In the genomic region with DNA sequence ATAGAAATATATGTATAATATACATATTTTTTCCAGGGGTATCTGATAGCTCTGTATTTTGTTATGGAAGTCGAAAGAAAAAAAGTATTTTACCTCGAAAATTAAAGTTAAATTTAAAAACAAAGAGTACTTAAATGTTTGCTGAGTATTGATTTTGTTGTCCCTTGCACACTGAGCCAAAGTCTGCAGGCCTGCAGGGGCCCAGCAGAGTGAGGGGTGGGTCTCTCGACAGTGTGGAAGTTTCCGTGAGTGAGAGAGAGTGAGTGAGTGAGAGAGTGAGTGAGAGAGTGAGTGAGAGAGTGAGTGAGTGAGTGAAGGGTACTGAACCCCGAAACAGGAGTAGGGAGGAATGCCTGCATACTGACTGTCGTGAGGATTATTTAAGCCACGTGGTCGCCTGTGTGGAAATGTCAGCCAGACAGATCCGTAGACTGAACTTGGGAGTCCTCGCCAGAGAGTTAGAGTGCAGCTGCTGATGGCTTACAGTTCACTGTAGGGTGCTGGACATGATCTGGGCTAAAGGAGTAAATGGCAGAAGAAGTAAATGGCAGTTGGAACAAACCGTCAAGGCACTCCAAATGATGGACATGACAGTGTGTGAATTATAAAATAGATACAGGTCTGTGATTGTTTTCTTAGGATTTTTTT, we compare ENCODE assay signal across 27 mouse cellular contexts. TPM values are rescaled to one million over a fixed set of nuclear protein-coding genes. Genes with fewer than 3 reads are reported as not detected.
A peak's percentile ranks its signal among the peaks of the same experiment; 100 is the strongest.
DNase-seq lines count a peak whose midpoint lies in the region; ATAC-seq and TF ChIP-seq lines count a peak whose summit lies in the region.
"Had no signal": no experiment of that assay in that cellular context is flagged by ENCODE, and none has a peak within 500 bp of the region (broad histone marks: within the 10 kb centered on the region; RNA-seq: fewer than 3 reads in every experiment).

No protein-coding gene starts in this region.

- peak; percentile 30 for DNase-seq in gastrocnemius, adult 18-20 months (ENCODE audit: low spot score)
- DNase-seq in gastrocnemius, postnatal 4 days (ENCODE audit: low spot score in 2 of 2) = no peak
- DNase-seq in heart, postnatal 10 days = no peak
- no peak for DNase-seq in hindbrain, postnatal 0 days (ENCODE audit: low spot score)
- no peak for DNase-seq in frontal cortex, postnatal 14 days (ENCODE audit: low spot score in 2 of 2)
- DNase-seq: adrenal gland, postnatal 10 days; cerebellum, adult 8-10 months; kidney, adult 11 months; layer of hippocampus, adult 9-11 months; right cerebral cortex, adult 18-20 months; spleen, adult 18-20 months; thymus, adult 18-20 months; thymus, postnatal 25 days had no signal

- no peak for ATAC-seq in heart, embryonic 13.5 days (ENCODE audit: extremely low read depth, insufficient number of reproducible peaks, low FRiP score, low TSS enrichment)
- no peak for ATAC-seq in hindbrain, postnatal 0 days
- ATAC-seq in hindbrain, embryonic 13.5 days (ENCODE audit: low FRiP score) = no peak
- ATAC-seq in liver, embryonic 16.5 days (ENCODE audit: low read depth) = peak; percentile 65
- ATAC-seq: forebrain, embryonic 15.5 days; inflammation-experienced regulatory T-cells, adult 6 months; Patski had no signal

- H3K27me3 ChIP-seq in heart, embryonic 13.5 days (replicated peaks) = no peaks in the 10 kb centered on the region
- no peaks in the 10 kb centered on the region for H3K27me3 ChIP-seq in hindbrain, postnatal 0 days (ENCODE audit: insufficient read depth, low read length)
- H3K27me3 ChIP-seq in hindbrain, embryonic 13.5 days = no peaks in the 10 kb centered on the region
- no peaks in the 10 kb centered on the region for H3K27me3 ChIP-seq in liver, embryonic 16.5 days (ENCODE audit: control insufficient read depth, insufficient read depth, low read depth, low read length)
- H3K27me3 ChIP-seq: forebrain, embryonic 15.5 days; limb, embryonic 15.5 days; lung, embryonic 15.5 days; neural tube, embryonic 12.5 days; Patski had no signal

- H3K4me2 ChIP-seq in heart, embryonic 13.5 days = peak overlapping the region; percentile 31
- no peak overlapping the region for H3K4me2 ChIP-seq in hindbrain, postnatal 0 days (ENCODE audit: low read depth, low read length)
- H3K4me2 ChIP-seq in hindbrain, embryonic 13.5 days = no peak overlapping the region
- H3K4me2 ChIP-seq in liver, embryonic 16.5 days (ENCODE audit: low read depth, low read length) = no peak overlapping the region
- H3K4me2 ChIP-seq: forebrain, embryonic 15.5 days; hindbrain, embryonic 14.5 days; limb, embryonic 15.5 days; lung, embryonic 15.5 days; neural tube, embryonic 12.5 days had no signal

- peaks cover 41% of the 10 kb centered on the region for H3K36me3 ChIP-seq in heart, embryonic 13.5 days
- H3K36me3 ChIP-seq in hindbrain, postnatal 0 days (ENCODE audit: insufficient read depth, low read length) = peaks cover 33% of the 10 kb centered on the region
- H3K36me3 ChIP-seq in hindbrain, embryonic 13.5 days = peaks cover 42% of the 10 kb centered on the region
- peaks cover 12% of the 10 kb centered on the region for H3K36me3 ChIP-seq in liver, embryonic 16.5 days (ENCODE audit: control insufficient read depth, insufficient read depth)

- H3K4me1 ChIP-seq in heart, embryonic 13.5 days = peaks cover 63% of the 10 kb centered on the region
- peaks cover 5% of the 10 kb centered on the region; the same call in 1 of the 2 replicates for H3K4me1 ChIP-seq in hindbrain, postnatal 0 days (ENCODE audit: insufficient read depth, low read length)
- H3K4me1 ChIP-seq in hindbrain, embryonic 13.5 days (replicated peaks) = peaks cover 24% of the 10 kb centered on the region
- peaks cover 5% of the 10 kb centered on the region; the same call in 1 of the 2 replicates for H3K4me1 ChIP-seq in liver, embryonic 16.5 days (ENCODE audit: control insufficient read depth, low read depth, low read length)
- H3K4me1 ChIP-seq: forebrain, embryonic 15.5 days; lung, embryonic 15.5 days had no signal

- H3K9ac ChIP-seq in heart, embryonic 13.5 days = 0 out of 2 replicates have a peak overlapping the region, but pooled peaks have one; percentile 8
- H3K9ac ChIP-seq in hindbrain, postnatal 0 days (replicated peaks; ENCODE audit: low read length) = no peak overlapping the region
- H3K9ac ChIP-seq in hindbrain, embryonic 13.5 days = no peak overlapping the region
- H3K9ac ChIP-seq in liver, embryonic 16.5 days (ENCODE audit: low read depth, low read length) = no peak overlapping the region
- H3K9ac ChIP-seq: forebrain, embryonic 15.5 days; hindbrain, embryonic 14.5 days; limb, embryonic 15.5 days; lung, embryonic 15.5 days; neural tube, embryonic 12.5 days had no signal

- peak overlapping the region; percentile 79 for H3K27ac ChIP-seq in heart, embryonic 13.5 days (replicated peaks)
- H3K27ac ChIP-seq in hindbrain, postnatal 0 days = peak overlapping the region; percentile 43; the same call in 1 of the 2 replicates
- H3K27ac ChIP-seq in hindbrain, embryonic 13.5 days = no peak overlapping the region
- H3K27ac ChIP-seq in liver, embryonic 16.5 days (ENCODE audit: low read length) = no peak overlapping the region
- H3K27ac ChIP-seq: forebrain, embryonic 15.5 days; hindbrain, embryonic 14.5 days; limb, embryonic 10.5 days; limb, embryonic 15.5 days; lung, embryonic 15.5 days; neural tube, embryonic 12.5 days; stomach, postnatal 0 days had no signal

- no peak for TF ChIP-seq CTCF in hindbrain, postnatal 0 days (IDR thresholded peaks at IDR 0.05; ENCODE audit: low read depth)

- H3K4me3 ChIP-seq in heart, embryonic 13.5 days = no peak overlapping the region
- H3K4me3 ChIP-seq in hindbrain, postnatal 0 days (ENCODE audit: low read length) = no peak overlapping the region
- no peak overlapping the region for H3K4me3 ChIP-seq in hindbrain, embryonic 13.5 days
- no peak overlapping the region for H3K4me3 ChIP-seq in liver, embryonic 16.5 days (ENCODE audit: low read depth, low read length)
- H3K4me3 ChIP-seq: forebrain, embryonic 15.5 days; limb, embryonic 10.5 days; limb, embryonic 15.5 days; lung, embryonic 15.5 days; midbrain, embryonic 10.5 days; myocyte; neural tube, embryonic 12.5 days had no signal

- intact Hi-C loops in heart, postnatal 10 days (cut with DNase I) = no loop called here

- 54% methylated on average over 11 of the region's 11 CpGs for WGBS in heart, embryonic 13.5 days
- 55% methylated on average over 11 of the region's 11 CpGs for WGBS in hindbrain, postnatal 0 days
- 76% methylated on average over 11 of the region's 11 CpGs for WGBS in hindbrain, embryonic 13.5 days
- WGBS in liver, embryonic 16.5 days (ENCODE audit: insufficient replicate concordance) = 59% methylated on average over 11 of the region's 11 CpGs

- H3K9me3 ChIP-seq in heart, embryonic 13.5 days = no peaks in the 10 kb centered on the region
- no peaks in the 10 kb centered on the region for H3K9me3 ChIP-seq in hindbrain, postnatal 0 days (ENCODE audit: low read length)
- no peaks in the 10 kb centered on the region for H3K9me3 ChIP-seq in hindbrain, embryonic 13.5 days
- H3K9me3 ChIP-seq in liver, embryonic 16.5 days (replicated peaks; ENCODE audit: control insufficient read depth, low read length) = no peaks in the 10 kb centered on the region
- H3K9me3 ChIP-seq: forebrain, embryonic 15.5 days; limb, embryonic 10.5 days; limb, embryonic 15.5 days; lung, embryonic 15.5 days; midbrain, embryonic 10.5 days; neural tube, embryonic 12.5 days had no signal

RNA-seq across cellular contexts. Expression of gene Etv3, which starts 14.9 kb away (rescaled TPM):
- total RNA-seq in gastrocnemius, adult 18-20 months (2021) = 1 to 10 TPM; 9.5 to 9.7 TPM
- 10 to 100 TPM; 14.3 to 15.3 TPM for total RNA-seq in gastrocnemius, postnatal 4 days (2021)
- polyA plus RNA-seq in heart, embryonic 13.5 days (2015; fragmentation: Nextera tagmentation; extraction: Ambion mirVana) = 8.7 and 10.0 TPM in 2 replicates
- total RNA-seq in heart, postnatal 10 days (2021) = 10 to 100 TPM; 17.1 to 18.3 TPM
- 9.5 and 13.2 TPM in 2 replicates for total RNA-seq in hindbrain, postnatal 0 days (2014; rRNA removed)
- polyA plus RNA-seq in hindbrain, postnatal 0 days (2015; fragmentation: Nextera tagmentation; extraction: Ambion mirVana) = 7.2 and 7.7 TPM in 2 replicates
- polyA plus RNA-seq in hindbrain, embryonic 13.5 days (2015; fragmentation: Nextera tagmentation; extraction: Ambion mirVana) = 10.1 and 10.9 TPM in 2 replicates
- 3.6 and 3.7 TPM in 2 replicates for polyA plus RNA-seq in liver, embryonic 16.5 days (2015; fragmentation: Nextera tagmentation; extraction: Ambion mirVana)

Comparison
In these comparisons a context has a peak if more than half of its experiments do, and no peak if none do; other contexts are left out.
1. H3K27ac ChIP-seq: peak in heart, embryonic 13.5 days (single experiment) and hindbrain, postnatal 0 days (single experiment); none in hindbrain, embryonic 13.5 days (single experiment) and liver, embryonic 16.5 days (single experiment).